ENCODE assay signal across 13 mouse cellular contexts in genomic region chr5:9339511-9340173, GRCm38 (mm10).
DNase-seq lines count a peak whose midpoint lies in the region; ATAC-seq and TF ChIP-seq lines count a peak whose summit lies in the region.
"Had no signal": no experiment of that assay in that cellular context is flagged by ENCODE, and none has a peak within 500 bp of the region (broad histone marks: within the 10 kb centered on the region; RNA-seq: fewer than 3 reads in every experiment).

No protein-coding gene starts in this region.

- no peak for TF ChIP-seq CTCF in midbrain, postnatal 0 days (IDR thresholded peaks at IDR 0.05)
- no peak for TF ChIP-seq CTCF in intestine, postnatal 0 days (IDR thresholded peaks at IDR 0.05; ENCODE audit: low read depth)

- H3K27me3 ChIP-seq in forebrain, embryonic 11.5 days (ENCODE audit: control insufficient read depth, insufficient read depth, low read length): no peaks in the 10 kb centered on the region
- H3K27me3 ChIP-seq in hindbrain, embryonic 13.5 days: no peaks in the 10 kb centered on the region
- H3K27me3 ChIP-seq in midbrain, postnatal 0 days (ENCODE audit: insufficient read depth, low read length): no peaks in the 10 kb centered on the region
- H3K27me3 ChIP-seq in intestine, postnatal 0 days (replicated peaks; ENCODE audit: control insufficient read depth, insufficient read depth, low read length): no peaks in the 10 kb centered on the region

- H3K4me3 ChIP-seq in forebrain, embryonic 11.5 days (ENCODE audit: low read depth, low read length): no peak overlapping the region
- H3K4me3 ChIP-seq in hindbrain, embryonic 13.5 days: no peak overlapping the region
- H3K4me3 ChIP-seq in midbrain, postnatal 0 days (ENCODE audit: low read depth, low read length): no peak overlapping the region
- H3K4me3 ChIP-seq in intestine, postnatal 0 days (ENCODE audit: low read depth, low read length): no peak overlapping the region
- H3K4me3 ChIP-seq: heart, embryonic 10.5 days; layer of hippocampus, adult 2 months had no signal

- 55% methylated on average over 8 of the region's 8 CpGs for WGBS in forebrain, embryonic 11.5 days
- 36% methylated on average over 8 of the region's 8 CpGs for WGBS in hindbrain, embryonic 13.5 days
- WGBS in midbrain, postnatal 0 days: 28% methylated on average over 8 of the region's 8 CpGs
- WGBS in intestine, postnatal 0 days: 79% methylated on average over 8 of the region's 8 CpGs

- peaks cover 3% of the 10 kb centered on the region; the same call in 1 of the 2 replicates for H3K4me1 ChIP-seq in forebrain, embryonic 11.5 days (replicated peaks; ENCODE audit: control insufficient read depth, insufficient read depth, low read length)
- peaks cover 22% of the 10 kb centered on the region for H3K4me1 ChIP-seq in hindbrain, embryonic 13.5 days (replicated peaks)
- H3K4me1 ChIP-seq in midbrain, postnatal 0 days (ENCODE audit: insufficient read depth, low read length): 0 out of 2 replicates have a peak, but pooled peaks cover under 1% of the 10 kb centered on the region
- H3K4me1 ChIP-seq in intestine, postnatal 0 days (replicated peaks; ENCODE audit: control insufficient read depth, insufficient read depth, low read length): no peaks in the 10 kb centered on the region
- H3K4me1 ChIP-seq: heart, embryonic 10.5 days had no signal

- peak overlapping the region; percentile 70 for H3K27ac ChIP-seq in forebrain, embryonic 11.5 days (ENCODE audit: low read depth, low read length)
- H3K27ac ChIP-seq in hindbrain, embryonic 13.5 days: peak overlapping the region; percentile 97
- H3K27ac ChIP-seq in midbrain, postnatal 0 days (ENCODE audit: low read depth, low read length): peak overlapping the region; percentile 65
- no peak overlapping the region for H3K27ac ChIP-seq in intestine, postnatal 0 days (ENCODE audit: low read depth, low read length)
- H3K27ac ChIP-seq: heart, embryonic 10.5 days; layer of hippocampus, adult 2 months had no signal

- H3K9me3 ChIP-seq in forebrain, embryonic 11.5 days (ENCODE audit: control insufficient read depth, low read length): no peaks in the 10 kb centered on the region
- H3K9me3 ChIP-seq in hindbrain, embryonic 13.5 days: no peaks in the 10 kb centered on the region
- no peaks in the 10 kb centered on the region for H3K9me3 ChIP-seq in midbrain, postnatal 0 days (ENCODE audit: low read length)
- no peaks in the 10 kb centered on the region for H3K9me3 ChIP-seq in intestine, postnatal 0 days (ENCODE audit: control insufficient read depth)
- H3K9me3 ChIP-seq: heart, embryonic 10.5 days had no signal

- peak; percentile 39 for DNase-seq in brain, adult 2 months (ENCODE audit: low read depth, low spot score)
- no peak for DNase-seq in forebrain, embryonic 11.5 days (ENCODE audit: low spot score)
- peak; percentile 54 for DNase-seq in midbrain, postnatal 0 days (ENCODE audit: low spot score)
- DNase-seq in left cerebral cortex, postnatal 4 days: no peak
- no peak for DNase-seq in adrenal gland, adult (ENCODE audit: inconsistent age in 2 of 2, low spot score in 1 of 2)
- DNase-seq: cerebellum, adult 8-10 months; gastrocnemius, postnatal 14 days; kidney, adult 9 months had no signal

- intact Hi-C loops in left cerebral cortex, postnatal 4 days (cut with DNase I): no loop called here

- no peaks in the 10 kb centered on the region for H3K36me3 ChIP-seq in forebrain, embryonic 11.5 days (ENCODE audit: control insufficient read depth, insufficient read depth, low read length)
- no peaks in the 10 kb centered on the region for H3K36me3 ChIP-seq in hindbrain, embryonic 13.5 days
- no peaks in the 10 kb centered on the region for H3K36me3 ChIP-seq in midbrain, postnatal 0 days (ENCODE audit: insufficient read depth, low read length)
- no peaks in the 10 kb centered on the region for H3K36me3 ChIP-seq in intestine, postnatal 0 days (ENCODE audit: control insufficient read depth, insufficient read depth)
- H3K36me3 ChIP-seq: heart, embryonic 10.5 days had no signal

- no peak overlapping the region; the same call in 1 of the 2 replicates for H3K9ac ChIP-seq in forebrain, embryonic 11.5 days (ENCODE audit: low read length)
- H3K9ac ChIP-seq in hindbrain, embryonic 13.5 days: peak overlapping the region; percentile 43
- H3K9ac ChIP-seq in midbrain, postnatal 0 days (replicated peaks; ENCODE audit: low read length, poor library complexity, severe bottlenecking): 0 out of 2 replicates have a peak overlapping the region, but pooled peaks have one; percentile 24
- H3K9ac ChIP-seq in intestine, postnatal 0 days (ENCODE audit: low read depth, low read length): no peak overlapping the region

- H3K4me2 ChIP-seq in forebrain, embryonic 11.5 days (ENCODE audit: low read depth, low read length, severe bottlenecking): 0 out of 2 replicates have a peak overlapping the region, but pooled peaks have one; percentile 5
- H3K4me2 ChIP-seq in hindbrain, embryonic 13.5 days: peak overlapping the region; percentile 29
- no peak overlapping the region for H3K4me2 ChIP-seq in midbrain, postnatal 0 days (ENCODE audit: low read depth, low read length, poor library complexity, severe bottlenecking)
- no peak overlapping the region for H3K4me2 ChIP-seq in intestine, postnatal 0 days (replicated peaks; ENCODE audit: low read depth)

- ATAC-seq in forebrain, embryonic 11.5 days (replicated peaks; ENCODE audit: low FRiP score): peak; percentile 70
- ATAC-seq in hindbrain, embryonic 13.5 days (ENCODE audit: low FRiP score): peak; percentile 85
- peak; percentile 72 for ATAC-seq in midbrain, postnatal 0 days (ENCODE audit: low FRiP score)
- no peak for ATAC-seq in intestine, postnatal 0 days
- ATAC-seq: CD4-positive, CD25-positive, alpha-beta regulatory T cell, adult 4 months had no signal

Comparison
In these comparisons a context has a peak if more than half of its experiments do, and no peak if none do; other contexts are left out.
1. DNase-seq: peak in brain, adult 2 months (single experiment) and midbrain, postnatal 0 days (single experiment); none in forebrain, embryonic 11.5 days (single experiment), left cerebral cortex, postnatal 4 days (single experiment) and adrenal gland, adult (0 of 2).
2. H3K4me2 ChIP-seq: peak in forebrain, embryonic 11.5 days (single experiment) and hindbrain, embryonic 13.5 days (single experiment); none in midbrain, postnatal 0 days (single experiment) and intestine, postnatal 0 days (single experiment).
3. H3K9ac ChIP-seq: peak in hindbrain, embryonic 13.5 days (single experiment) and midbrain, postnatal 0 days (single experiment); none in forebrain, embryonic 11.5 days (single experiment) and intestine, postnatal 0 days (single experiment).